Mouse (Mus musculus): ENCODE data around the gene Rabgef1. TPM values are rescaled to one million over a fixed set of nuclear protein-coding genes. Genes with fewer than 3 reads are reported as not detected.

The Rabgef1 gene
- total and polyA plus RNA-seq, 3 experiments: 25.8 to 35.1 TPM; not detected in 1

- TF ChIP-seq CHD1 (IDR thresholded peaks at IDR 0.05; ENCODE audit: low read depth, low read length) (peak; percentile 97), NELFE (IDR thresholded peaks at IDR 0.05; ENCODE audit: low read depth, low read length) (no peak; the same call in 1 of the 2 replicates), ZKSCAN1 (IDR thresholded peaks at IDR 0.05; ENCODE audit: low read depth, low read length) (0 out of 2 replicates have a peak, but pooled peaks have one; percentile 13), MAZ (IDR thresholded peaks at IDR 0.05; ENCODE audit: low read depth, low read length) (no peak)
Measured at GRCm38 (mm10) chr5:130170666-130171422, 754 bp upstream of the Rabgef1 start (continued).

- 0 out of 2 replicates have a peak, but pooled peaks have one; percentile 26 for TF ChIP-seq TAL1 (IDR thresholded peaks at IDR 0.05; ENCODE audit: low read length)
- TF ChIP-seq NELFE (IDR thresholded peaks at IDR 0.05; ENCODE audit: low read depth, low read length): no peak
- TF ChIP-seq MAFK (IDR thresholded peaks at IDR 0.05; ENCODE audit: borderline replicate concordance, low read depth, low read length): no peak
- TF ChIP-seq CHD2 (IDR thresholded peaks at IDR 0.05; ENCODE audit: low read length): no peak
- TF ChIP-seq BHLHE40 (IDR thresholded peaks at IDR 0.05; ENCODE audit: borderline replicate concordance, low read depth, low read length): no peak
- TF ChIP-seq ELF1 (IDR thresholded peaks at IDR 0.05; ENCODE audit: low read depth, low read length): no peak
- TF ChIP-seq ZMIZ1 (IDR thresholded peaks at IDR 0.05; ENCODE audit: low read depth, low read length): no peak
- no peak for TF ChIP-seq JUND (IDR thresholded peaks at IDR 0.05; ENCODE audit: low read depth, low read length)
- H3K9ac ChIP-seq (ENCODE audit: control insufficient read depth, low read depth, low read length, poor library complexity, severe bottlenecking): peak overlapping the region; percentile 97
- peaks cover 50% of the 10 kb centered on the region for H3K79me2 ChIP-seq (ENCODE audit: control insufficient read depth, insufficient read depth, low read length, poor library complexity)
- H3K4me1 ChIP-seq (ENCODE audit: control insufficient read depth in 1 of 2, insufficient read depth in 2 of 2, low read length in 2 of 2): peaks cover 27 to 47% of the 10 kb centered on the region in 2 experiments
- H3K27me3 ChIP-seq (ENCODE audit: control insufficient read depth in 1 of 2, insufficient read depth in 2 of 2, low read length in 2 of 2): no peaks in the 10 kb centered on the region
- peak overlapping the region; percentile 68 for H3K27ac ChIP-seq (ENCODE audit: control insufficient read depth, low read depth, low read length)
- H3K4me3 ChIP-seq (ENCODE audit: control insufficient read depth in 1 of 2, insufficient read depth in 1 of 2, low read depth in 2 of 2, low read length in 2 of 2): peak overlapping the region; percentile 75 to 98
- H3K36me3 ChIP-seq (ENCODE audit: control insufficient read depth in 1 of 2, insufficient read depth in 2 of 2, low read length in 2 of 2): peaks cover 0 to 47% of the 10 kb centered on the region in 2 experiments; a peak in 2 of 4 replicates
- DNase-seq (ENCODE audit: low read depth, low spot score): peak; percentile 73
- no peaks in the 10 kb centered on the region for H3K9me3 ChIP-seq (replicated peaks; ENCODE audit: insufficient read depth, low read length)
Measured at GRCm38 (mm10) chr5:130171956-130172601, 481 bp downstream of the Rabgef1 start.

GRCm38 (mm10) chr5:130173012-130173411, 1.4 kb downstream of the Rabgef1 start:
- Histone ChIP-seq H3K4me3 (ENCODE audit: control insufficient read depth in 1 of 2, insufficient read depth in 1 of 2, low read depth in 2 of 2, low read length in 2 of 2) (peak overlapping the region; percentile 75 to 98), H3K27ac (ENCODE audit: control insufficient read depth, low read depth, low read length) (peak overlapping the region; percentile 13), H3K79me2 (ENCODE audit: control insufficient read depth, insufficient read depth, low read length, poor library complexity) (peaks cover 56% of the 10 kb centered on the region), H3K9me3 (replicated peaks; ENCODE audit: insufficient read depth, low read length) (no peaks in the 10 kb centered on the region), H3K4me1 (ENCODE audit: control insufficient read depth in 1 of 2, insufficient read depth in 2 of 2, low read length in 2 of 2) (peaks cover 27 to 47% of the 10 kb centered on the region in 2 experiments), H3K36me3 (ENCODE audit: control insufficient read depth in 1 of 2, insufficient read depth in 2 of 2, low read length in 2 of 2) (peaks cover 0 to 47% of the 10 kb centered on the region in 2 experiments; a peak in 2 of 4 replicates), H3K27me3 (ENCODE audit: control insufficient read depth in 1 of 2, insufficient read depth in 2 of 2, low read length in 2 of 2) (no peaks in the 10 kb centered on the region), H3K9ac (ENCODE audit: control insufficient read depth, low read depth, low read length, poor library complexity, severe bottlenecking) (peak overlapping the region; percentile 97)
- DNase-seq (ENCODE audit: low read depth, low spot score): no peak
- no peak for TF ChIP-seq MAZ (IDR thresholded peaks at IDR 0.05; ENCODE audit: low read depth, low read length)
- TF ChIP-seq SMC3 (IDR thresholded peaks at IDR 0.05; ENCODE audit: low read depth, low read length): no peak
- TF ChIP-seq MAFK (IDR thresholded peaks at IDR 0.05; ENCODE audit: borderline replicate concordance, low read depth, low read length): no peak
- TF ChIP-seq CTCF (IDR thresholded peaks at IDR 0.05 in 2 of 3, conservative IDR thresholded peaks at IDR 0.05 in 1 of 3; ENCODE audit: control insufficient read depth in 1 of 3, insufficient read depth in 1 of 3, low read depth in 2 of 3, low read length in 3 of 3, poor library complexity in 1 of 3, severe bottlenecking in 1 of 3): no peak
- no peak for TF ChIP-seq POLR2AphosphoS5 (IDR thresholded peaks at IDR 0.05; ENCODE audit: borderline replicate concordance, low read depth, low read length)
- TF ChIP-seq MXI1 (IDR thresholded peaks at IDR 0.05; ENCODE audit: low read depth, low read length): no peak
- TF ChIP-seq MAX (IDR thresholded peaks at IDR 0.05; ENCODE audit: low read length): 0 out of 2 replicates have a peak, but pooled peaks have one; percentile 16
- TF ChIP-seq POLR2A (IDR thresholded peaks at IDR 0.05; ENCODE audit: control insufficient read depth in 1 of 2, insufficient read depth in 1 of 2, low read depth in 1 of 2, low read length in 2 of 2, poor library complexity in 1 of 2): no peak
- no peak for TF ChIP-seq JUND (IDR thresholded peaks at IDR 0.05; ENCODE audit: low read depth, low read length)
- no peak for TF ChIP-seq USF2 (IDR thresholded peaks at IDR 0.05; ENCODE audit: borderline replicate concordance in 1 of 2, insufficient read depth in 1 of 2, low read depth in 1 of 2, low read length in 2 of 2)
- TF ChIP-seq USF1 (IDR thresholded peaks at IDR 0.05; ENCODE audit: low read depth, low read length): no peak
- TF ChIP-seq NRF1 (IDR thresholded peaks at IDR 0.05; ENCODE audit: insufficient read depth, low read depth, low read length, poor library complexity, severe bottlenecking): no peak
- no peak for TF ChIP-seq TBP (IDR thresholded peaks at IDR 0.05; ENCODE audit: low read depth, low read length)
- no peak for TF ChIP-seq ZMIZ1 (IDR thresholded peaks at IDR 0.05; ENCODE audit: low read depth, low read length)
- peak; percentile 51 for TF ChIP-seq SIN3A (IDR thresholded peaks at IDR 0.05; ENCODE audit: low read length)
- TF ChIP-seq ETS1 (IDR thresholded peaks at IDR 0.05; ENCODE audit: low read depth, low read length): no peak
- no peak for TF ChIP-seq HCFC1 (IDR thresholded peaks at IDR 0.05; ENCODE audit: low read depth, low read length)
- TF ChIP-seq ZKSCAN1 (IDR thresholded peaks at IDR 0.05; ENCODE audit: low read depth, low read length): no peak
- no peak for TF ChIP-seq EP300 (IDR thresholded peaks at IDR 0.05; ENCODE audit: low read depth in 1 of 2, low read length in 2 of 2)
- no peak for TF ChIP-seq MYC (IDR thresholded peaks at IDR 0.05; ENCODE audit: low read depth, low read length)

Measured in MEL (cell line).